Mouse (Mus musculus): Measurements from ENCODE around the gene Plxdc1.

Gene Plxdc1

DNA sequence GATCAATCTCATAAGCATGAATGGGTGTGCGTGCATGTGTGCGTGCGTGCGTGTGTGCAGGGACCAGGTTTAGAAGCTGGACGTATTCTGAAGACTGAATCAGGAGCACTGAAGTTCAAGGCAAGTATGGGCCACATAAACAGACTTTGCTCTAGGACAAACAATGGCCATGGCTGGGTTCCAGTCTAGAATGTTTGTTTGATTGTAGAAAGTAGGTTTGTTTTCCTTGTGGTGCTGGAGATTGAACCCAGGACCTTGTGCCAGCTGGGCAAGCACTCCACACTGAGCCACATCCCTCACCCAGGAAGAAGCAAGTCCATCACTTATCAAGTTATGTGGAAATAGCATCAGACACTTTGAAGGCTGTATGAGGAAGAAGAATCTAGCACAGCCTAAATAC is 29.9 kb upstream of the Plxdc1 start:
- no peak for DNase-seq

DNA sequence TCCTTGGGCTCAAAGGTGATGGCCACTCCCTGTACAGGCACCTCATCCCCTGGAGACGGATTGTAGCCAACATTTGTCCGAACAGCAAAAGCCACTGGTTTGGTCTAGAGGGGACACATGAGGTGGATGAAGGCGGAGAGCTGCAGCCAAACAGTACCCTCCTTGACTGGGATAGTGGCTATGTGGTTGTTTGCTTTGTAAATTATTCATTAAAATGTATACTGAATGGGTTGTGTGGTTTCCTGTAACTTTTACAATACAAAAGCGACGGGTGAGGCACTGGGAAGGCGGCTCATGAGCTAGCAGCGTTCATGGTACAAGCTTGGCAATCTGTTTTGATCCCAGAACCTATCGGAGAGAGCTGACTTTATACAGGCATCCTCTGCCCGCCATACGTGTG is 26.6 kb upstream of the Plxdc1 start:
- no peak for DNase-seq

DNA sequence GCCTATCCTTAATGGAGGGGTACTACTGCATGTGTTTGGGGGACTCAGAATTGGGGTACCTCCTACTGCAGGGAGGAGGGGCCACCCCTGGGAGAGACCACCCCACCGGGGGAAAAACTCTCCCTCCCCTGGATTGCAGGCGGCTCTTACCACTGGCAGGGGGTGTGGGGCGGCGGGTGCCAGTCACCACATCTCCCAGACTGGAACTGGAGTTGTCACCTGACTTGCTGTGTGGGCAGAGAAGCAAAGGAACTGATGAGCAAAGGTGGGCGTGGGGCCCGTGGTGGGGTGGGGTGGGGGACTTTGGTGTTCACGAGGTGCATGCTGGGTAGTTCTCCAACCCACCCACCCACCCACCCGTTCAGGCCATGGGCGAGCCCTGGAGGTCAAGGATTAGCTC is 25.5 kb upstream of the Plxdc1 start:
- DNase-seq = no peak

DNA sequence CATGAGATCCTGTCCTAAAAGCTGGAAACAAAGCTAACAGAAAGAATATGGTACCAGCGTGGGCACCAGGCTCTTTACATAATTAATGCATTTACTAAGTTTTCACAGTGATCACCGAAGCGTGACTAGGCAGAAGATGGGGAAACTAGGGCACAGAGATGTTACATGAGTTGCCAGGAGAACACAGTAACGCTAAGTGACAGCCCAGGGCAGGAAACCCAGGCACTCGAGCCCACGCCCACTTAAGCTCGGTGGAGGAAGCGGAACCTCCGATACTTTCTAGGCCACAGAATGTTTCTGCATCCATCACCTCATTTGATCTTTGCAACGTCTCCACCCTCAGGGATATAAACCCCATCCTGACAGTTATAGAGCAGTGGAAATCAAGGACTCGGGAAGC is 21.8 kb upstream of the Plxdc1 start:
- DNase-seq = no peak

DNA sequence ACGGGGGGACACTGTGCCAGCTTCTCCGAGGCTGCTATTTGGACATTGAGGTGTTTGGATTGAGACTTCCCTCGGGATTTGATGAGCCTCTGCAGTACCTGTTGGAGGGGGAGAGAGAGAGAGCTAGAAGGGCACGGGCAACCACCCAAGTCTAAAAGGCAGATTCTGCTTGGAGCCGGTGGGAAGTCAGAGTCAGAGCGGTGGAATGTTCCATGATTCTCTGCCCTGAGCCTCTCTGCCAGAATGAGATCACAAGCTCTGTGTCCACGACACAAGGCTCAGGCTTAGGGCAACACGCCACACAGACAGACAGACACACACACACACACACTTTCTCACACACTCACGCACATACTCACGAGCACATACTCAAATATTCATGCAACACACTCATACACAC is 19.4 kb upstream of the Plxdc1 start:
- DNase-seq = no peak

DNA sequence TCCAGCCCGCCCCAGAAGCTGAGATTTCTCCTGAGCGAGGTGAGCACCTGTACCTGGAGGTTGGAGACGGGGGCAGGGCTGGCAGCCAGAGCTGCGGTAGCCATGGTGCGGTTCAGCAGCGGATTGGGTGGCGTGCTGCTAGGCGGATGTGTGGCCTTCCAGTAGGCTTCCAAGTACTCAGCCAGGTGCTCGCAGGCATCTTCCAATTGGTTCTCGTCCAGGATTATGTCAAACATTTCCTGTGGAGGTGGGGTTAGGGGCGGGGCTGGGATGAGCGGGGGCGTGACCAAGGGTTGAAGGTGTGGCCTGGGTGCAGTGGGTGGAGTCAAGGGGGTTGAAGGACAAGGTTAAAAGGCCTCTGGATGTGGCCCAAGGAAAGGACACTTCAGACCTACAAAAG is 18.8 kb upstream of the Plxdc1 start:
- DNase-seq = no peak

DNA sequence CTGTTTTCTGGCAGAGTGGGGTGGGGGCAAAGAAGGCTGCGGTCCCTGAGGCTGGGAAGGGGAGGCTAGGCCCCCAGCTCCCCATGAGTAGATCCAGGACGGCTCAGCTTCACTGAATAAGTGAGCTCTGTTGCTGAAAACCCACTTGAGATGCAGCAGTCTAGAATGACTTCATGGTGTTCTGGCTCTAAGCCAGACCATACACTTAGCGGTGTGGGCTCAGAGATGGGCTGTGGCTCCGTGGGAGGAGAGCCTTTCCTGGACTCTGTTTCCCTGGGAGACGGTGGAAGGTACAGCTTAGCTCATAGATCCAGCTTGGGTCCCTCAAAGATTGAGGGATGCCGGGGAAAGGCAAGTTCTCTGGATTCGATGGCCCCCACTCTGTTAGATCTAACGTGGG is 17.9 kb upstream of the Plxdc1 start:
- DNase-seq = no peak

DNA sequence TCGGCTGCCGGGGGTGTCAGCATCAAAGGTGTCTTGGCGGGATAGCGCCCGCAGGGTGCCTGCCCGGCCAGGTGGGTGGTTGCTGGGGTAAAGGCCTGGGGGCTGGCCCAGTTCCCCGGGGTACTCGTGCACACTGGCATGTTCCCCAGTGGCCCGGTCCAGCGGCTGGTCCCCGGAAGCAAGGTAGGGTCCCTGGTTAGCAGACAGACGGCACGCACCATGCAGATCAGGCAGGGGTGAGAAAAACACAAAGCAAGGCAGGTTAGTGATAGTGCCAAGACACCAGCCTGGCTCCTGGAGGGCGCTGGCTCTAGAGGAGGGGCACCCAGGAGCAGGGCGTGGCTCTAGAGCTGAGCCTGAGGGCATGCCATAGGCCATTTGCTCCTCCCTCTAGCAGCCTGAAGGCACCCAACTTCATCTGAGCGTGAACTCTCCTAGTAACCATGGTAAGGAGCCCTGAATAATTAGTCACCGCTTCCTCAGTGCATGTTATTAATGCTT is 17.0 kb upstream of the Plxdc1 start:
- DNase-seq = no peak

DNA sequence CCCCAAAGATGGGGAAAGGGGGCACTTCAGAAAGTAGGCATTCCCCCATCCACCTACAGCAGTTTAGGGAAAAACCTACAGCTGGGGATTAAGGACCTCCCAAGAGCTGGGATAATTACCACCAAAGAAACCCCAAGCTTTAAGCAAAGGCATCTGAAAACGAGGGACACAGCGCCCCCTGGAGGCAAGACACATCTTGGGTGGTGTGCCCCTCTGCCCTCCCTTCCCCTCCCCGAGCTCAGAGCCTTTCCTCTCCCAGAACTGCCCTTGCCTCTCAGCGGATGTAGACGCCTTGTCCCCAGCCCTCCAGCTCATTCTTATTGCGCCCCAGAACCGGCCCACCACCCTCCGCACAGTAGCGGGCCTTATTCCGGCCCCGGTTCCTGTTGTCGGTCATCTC is 16.4 kb upstream of the Plxdc1 start:
- no peak for DNase-seq

DNA sequence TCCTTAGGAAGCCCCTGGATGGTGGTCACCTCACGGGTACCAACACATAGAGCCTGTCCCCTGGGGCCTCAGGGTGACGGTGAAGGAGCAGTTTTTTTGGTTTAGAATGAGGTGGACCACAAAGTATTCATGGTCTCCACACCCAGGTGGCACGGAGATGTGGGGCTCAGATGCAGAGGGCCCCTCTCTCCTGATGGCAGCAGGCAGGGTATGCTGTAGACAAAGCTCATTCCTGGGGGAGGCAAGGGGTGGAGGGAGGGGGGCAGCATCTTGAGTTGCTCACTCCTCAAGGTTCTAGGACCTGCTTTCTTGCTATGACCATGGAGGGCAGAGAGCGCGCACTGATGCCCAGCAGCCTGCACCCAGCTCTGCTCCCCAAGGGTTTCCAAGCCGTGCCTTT is 15.7 kb upstream of the Plxdc1 start:
- DNase-seq = no peak

DNA sequence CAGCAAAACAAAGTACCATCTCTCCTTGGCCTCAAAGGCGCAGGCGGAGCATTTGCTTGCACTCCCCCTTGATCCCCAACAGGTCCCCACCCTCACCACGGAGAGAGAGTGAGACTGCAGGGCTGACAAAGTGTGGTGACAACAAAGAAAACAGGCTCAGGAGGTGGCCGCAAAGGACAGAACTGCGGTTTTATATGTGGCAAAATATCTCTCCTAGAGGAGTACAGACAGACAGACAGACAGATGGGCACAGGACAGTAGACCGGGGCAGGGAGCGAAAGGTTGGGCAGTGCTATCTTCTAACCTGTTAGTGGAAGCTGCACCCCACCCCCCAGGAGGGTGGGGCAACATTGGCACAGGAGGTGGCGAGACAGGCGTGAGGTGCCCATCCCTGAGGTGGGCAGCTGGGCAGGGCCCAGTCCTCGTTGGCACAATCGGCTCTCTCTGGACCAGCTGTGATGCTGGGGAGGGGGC is 15.1 kb upstream of the Plxdc1 start:
- no peak for DNase-seq

DNA sequence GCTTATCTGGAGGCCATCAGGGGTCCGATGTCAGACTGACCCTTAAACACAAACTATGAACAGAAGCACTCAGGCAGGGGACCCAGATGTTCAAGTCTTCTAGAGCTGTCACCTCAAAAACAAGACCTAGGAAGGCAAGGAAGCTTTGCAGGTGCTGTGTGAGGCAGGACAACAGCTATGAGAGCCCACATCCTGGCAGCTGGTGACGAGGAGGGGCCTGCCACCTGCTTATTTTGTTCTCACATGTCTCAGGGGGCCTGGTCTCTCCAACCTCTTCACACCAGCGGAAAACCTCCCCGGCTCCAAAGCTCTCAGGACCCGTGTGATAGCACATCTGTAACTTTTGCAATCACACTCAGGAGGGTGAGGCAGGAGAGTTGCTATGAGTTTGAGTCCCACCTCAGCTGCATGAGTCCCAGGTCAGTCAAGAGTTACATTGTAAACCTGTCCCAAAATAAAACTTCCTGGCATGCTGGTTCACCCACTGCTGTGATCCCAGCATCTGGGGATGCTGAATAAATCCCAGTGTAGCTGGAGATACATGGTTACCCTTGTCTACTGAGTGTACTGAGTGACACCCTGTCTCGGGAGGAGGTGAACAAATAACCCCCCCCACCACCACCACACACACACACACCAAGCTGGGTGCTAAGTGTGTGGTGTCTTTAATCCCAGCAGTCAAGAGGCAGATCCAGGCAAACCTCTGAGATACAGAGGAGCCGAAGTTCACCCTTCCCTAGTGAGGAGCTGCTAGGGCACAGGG is 14.3 kb upstream of the Plxdc1 start:
- no peak for DNase-seq

DNA sequence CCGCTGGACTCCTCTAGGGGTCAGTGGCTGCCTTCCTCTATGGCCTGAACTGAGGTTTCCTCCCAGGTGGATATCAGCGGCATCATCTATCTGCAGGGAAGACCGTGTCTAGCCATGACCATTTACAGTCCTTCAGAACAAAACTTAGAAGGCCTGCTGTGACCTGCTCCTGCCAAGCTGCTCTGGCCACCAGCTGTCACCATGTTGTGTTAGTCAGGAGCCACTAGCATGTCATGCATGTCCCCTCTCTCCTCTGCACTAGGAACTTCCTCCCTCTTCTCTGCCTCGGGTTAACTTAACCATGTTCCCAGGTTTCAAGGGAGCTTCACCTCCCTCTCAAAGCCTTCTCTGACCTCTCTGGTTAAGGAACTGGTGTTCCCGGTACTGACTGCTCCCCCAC is 13.5 kb upstream of the Plxdc1 start:
- DNase-seq = no peak

DNA sequence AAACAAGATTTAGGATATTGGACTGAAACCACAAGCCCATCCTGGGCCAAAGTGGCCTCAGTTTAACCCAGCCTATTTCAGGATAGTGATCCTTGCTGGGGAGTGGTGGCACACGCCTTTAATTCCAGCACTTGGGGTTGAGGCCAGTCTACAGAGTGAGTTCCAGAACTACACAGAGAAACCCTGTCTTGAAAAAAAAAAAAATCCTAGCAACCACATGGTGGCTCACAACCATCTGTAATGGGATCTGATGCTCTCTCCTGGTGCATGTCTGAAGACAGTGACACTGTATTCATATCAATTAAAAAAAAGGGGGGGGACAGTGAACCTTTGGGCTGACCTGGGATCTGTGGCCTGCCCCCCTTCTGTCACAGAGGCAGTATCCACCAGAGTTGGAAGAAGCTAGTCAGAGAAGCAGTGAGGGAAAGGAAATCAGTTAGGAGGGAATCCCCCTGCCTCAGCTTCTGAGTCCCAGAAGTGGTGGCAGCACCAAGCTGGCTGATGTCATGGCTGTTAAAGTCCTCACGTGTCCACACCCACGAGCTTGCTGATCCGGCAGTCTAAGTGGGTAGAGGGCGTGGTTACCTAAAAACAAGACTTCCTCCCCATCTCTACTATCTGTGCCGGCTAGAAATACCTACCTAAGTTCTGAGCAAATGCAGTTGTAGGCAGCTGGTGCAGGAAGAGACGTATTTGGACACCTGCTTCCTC is 12.8 kb upstream of the Plxdc1 start:
- no peak for DNase-seq

DNA sequence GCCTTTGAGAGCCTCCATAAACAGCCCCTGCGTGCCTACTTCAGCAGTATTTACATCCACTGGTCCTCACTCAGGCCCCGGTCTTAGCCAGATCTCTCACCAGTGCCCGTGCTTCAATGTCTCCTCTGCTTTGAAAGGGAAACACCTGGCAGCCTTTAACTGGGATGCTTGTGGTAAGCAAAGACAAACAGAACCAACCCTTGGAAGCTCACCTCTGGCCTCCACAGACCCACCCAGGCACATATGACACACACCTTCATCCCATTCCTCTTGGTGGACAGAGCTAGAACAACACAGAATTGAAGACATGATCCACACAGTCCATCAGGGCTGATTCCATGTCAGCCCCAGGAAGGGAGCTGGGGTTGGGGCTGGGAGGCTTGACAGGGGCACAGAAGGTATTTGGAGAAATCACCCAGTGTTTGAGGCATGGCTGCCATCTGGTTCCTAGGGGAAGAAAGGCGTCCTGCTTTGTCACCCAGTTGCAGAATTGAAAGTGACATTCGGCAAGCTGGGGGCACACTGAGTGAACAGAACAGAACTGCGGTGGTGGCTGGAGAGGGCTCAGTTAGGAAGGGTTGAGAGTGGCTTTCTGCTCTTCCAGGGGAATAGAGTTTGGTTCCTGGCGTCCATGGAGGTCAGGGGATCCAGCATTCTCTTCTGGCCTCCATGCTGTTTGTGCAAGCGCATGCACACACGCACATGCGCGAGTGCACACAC is 12.0 kb upstream of the Plxdc1 start:
- no peak for DNase-seq

DNA sequence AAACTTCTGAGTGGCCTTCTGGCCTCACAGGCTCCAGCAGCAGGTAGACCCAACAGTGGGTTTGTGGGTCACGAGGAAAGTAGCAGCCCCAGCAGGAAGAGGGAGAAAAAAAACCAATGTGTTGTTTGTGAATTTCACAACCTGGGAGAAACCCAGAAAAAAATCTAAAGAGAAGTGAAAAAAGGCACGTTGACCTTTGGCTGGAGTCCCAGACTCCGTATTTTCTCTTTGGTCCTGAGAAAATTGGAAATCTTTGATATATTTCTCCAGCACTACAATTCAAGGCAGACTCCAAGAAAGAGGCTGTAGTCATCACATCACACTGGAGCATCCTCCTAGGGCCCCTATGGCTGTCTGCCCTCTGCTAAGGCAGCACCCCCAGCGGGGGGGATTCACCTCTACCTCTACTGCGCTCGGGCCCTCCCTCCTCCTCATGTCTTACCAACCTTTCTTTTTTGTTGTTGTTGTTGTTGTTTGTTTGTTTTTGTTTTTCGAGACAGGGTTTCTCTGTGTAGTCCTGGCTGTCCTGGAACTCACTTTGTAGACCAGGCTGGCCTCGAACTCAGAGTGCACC is 11.2 kb upstream of the Plxdc1 start:
- no peak for DNase-seq

DNA sequence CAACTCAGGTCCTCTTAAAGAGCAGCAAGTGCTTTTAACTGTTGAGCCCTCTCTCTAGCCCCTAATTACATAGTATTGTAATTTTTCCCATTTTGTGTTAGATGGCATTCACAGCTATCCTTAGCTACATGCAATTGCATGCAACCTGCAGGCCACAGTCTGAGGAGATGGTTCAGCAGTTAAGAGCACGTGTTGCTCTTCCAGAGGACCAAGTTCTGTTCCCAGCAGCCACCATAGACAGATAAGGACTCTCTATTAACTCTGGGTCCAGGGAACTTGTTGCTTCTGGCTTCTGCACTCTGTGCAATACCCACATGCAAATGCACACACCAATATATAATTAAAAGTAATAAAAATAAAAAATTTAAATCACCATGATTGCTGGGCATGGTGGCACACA is 10.4 kb upstream of the Plxdc1 start:
- DNase-seq = no peak

DNA sequence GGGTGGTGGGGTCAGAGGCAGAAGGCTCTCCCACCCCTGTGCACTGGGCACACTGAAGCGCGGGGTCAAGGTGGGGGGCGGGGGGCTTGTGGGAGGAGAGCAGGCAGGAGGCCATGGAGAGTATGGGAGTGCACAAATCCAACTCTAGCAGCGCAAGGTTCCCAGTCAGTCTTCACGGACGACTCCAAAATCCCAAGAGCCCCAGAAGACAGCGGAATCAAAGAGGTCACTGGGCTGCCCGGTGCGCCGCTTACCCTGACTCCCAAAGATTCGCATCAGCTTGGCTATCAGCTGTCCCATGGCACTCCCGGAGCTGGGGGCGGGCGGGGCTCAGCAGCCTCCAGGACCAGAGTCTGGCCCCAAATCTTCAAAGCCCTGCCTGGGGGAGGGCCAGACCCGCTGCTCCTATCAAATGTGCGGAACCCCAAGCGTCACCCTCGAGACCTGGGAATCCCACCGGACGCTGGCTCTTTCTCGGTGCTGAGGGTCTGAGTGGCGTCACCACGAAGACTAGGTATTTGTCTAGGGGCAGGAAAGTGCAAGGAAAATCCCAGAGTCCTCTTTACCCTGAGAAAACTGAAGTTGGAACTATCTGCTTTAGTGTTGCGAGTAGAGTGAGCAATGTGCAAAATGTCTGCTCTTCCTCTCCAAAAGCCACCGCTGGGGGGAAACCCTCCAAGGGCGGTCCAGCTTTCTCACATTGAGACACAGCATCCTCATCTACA is 9.5 kb upstream of the Plxdc1 start, which contains the start of gene Arl5c:
Gene Arl5c, minus strand, starts transcription at position 618 of the 725 bp plus-strand sequence.
- no peak for DNase-seq

DNA sequence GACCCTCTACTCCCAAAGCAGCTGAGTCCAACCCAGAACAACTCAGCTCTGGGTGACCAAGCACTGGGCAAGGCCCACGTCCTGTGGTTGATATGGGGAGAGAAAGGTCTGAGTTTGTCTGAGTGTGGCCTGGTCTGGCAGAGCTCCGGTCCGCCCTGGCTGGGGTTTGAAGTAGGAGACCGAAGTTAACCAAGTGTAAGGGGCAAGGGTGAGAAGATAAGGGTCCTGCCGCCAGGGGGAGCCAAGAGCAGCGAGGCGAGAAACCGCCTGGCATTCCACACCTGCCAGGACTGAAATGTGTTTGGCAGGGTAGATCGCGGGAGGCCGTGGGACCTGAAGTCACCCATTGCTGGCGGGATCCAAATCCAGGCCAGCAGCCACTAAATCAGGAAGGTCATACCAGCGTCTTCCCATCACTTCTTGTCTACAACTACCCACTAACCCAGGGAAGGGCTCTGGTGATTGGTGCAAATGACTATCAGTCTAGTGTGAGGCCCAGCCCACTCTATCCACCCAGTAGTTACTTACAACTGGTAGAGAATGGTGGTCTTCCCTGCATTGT is 8.4 kb upstream of the Plxdc1 start:
- DNase-seq = no peak

DNA sequence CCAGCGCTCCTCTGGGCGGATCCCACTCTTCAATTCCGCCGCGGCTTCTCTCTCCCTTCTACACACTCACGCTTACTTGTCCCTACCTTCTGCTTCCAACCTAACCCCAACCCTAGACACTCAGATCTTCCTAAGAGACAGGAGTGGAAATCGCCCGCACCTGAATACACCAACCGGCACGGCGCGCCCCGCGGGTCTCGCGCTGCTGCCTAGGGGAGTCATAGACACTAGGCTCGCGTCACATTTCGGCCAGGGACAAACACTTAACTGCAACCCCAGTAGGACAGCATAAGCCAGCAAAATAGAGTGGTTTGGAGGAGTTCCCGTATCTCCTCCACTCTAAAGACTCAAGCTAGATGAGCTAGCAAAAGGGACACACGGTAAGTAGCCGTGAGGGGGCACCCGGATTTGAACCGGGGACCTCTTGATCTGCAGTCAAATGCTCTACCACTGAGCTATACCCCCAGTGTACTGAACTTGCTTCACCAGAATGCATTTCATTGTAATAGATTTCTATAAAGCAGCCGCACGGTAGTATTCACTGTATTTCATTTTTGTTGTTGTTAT is 2.4 kb upstream of the Plxdc1 start:
- peak; percentile 89 for DNase-seq

DNA sequence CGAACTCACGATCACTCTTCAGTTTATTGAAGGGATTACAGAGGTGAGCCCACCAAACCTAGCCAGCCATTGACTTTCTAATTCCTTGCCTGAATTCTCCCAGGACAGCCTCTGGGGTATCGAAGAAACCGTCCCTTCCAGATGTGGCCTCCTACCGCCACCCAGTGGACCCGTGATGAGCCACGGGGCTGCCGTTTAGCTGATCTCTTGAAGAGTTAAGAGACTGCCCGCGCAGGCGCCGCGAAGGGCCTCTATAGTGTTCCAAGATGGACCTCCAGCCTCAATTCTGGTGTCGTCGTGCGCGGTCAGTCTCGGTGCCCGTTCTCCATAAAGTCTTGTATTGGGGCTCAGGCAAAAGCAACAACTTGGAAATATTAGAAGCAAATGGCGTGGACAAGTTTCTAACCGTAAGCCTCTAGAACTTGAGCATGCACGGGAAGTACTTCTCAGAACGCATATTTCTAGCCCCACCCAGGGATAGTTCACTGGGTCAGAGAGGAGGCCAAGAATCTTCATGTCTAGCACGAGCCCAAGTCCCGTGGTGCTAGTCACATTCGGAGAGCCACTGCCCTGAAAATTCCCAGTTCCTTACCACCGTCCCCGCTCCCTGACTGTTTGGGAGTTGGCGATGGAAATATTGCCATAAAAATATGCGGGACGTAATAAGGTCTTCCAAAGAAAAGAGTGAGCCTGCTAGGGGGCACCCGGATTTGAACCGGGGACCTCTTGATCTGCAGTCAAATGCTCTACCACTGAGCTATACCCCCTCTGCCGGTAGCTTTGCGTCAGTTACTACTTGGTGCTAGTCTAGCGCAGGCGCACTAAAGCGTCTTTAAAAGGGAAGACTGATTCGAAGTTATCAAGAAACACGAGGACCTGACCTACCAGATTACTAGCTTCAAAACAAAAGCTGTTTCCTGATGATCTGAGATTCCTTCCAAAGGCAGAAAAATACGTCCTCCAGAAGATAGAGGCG is 1.6 kb upstream of the Plxdc1 start:
- peak; percentile 94 for DNase-seq
